Mouse (Mus musculus): ENCODE data around the gene Ltbp2. TPM values are rescaled to one million over a fixed set of nuclear protein-coding genes. Genes with fewer than 3 reads are reported as not detected.

Ltbp2 gene
- polyA plus RNA-seq, 1 experiment = 3.7 TPM

DNA sequence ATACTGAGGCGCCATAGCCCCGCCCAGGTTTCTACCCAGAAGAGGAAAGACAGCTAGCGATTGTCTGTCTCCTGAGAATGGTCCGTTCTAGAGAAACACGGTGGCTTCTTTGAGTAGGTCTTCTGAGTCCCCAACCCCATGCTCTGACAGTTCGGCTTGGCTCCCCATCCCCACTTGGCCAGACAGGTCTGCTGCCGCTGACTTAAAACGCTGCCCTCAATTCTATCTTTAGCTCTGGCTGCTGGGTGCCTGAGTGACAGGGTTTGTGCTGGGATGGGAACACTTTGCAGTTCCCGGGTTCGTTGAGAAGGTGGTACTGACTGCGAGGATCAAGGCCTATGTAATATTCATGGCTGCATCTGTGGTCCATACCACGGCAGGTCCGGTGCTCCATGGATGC, 143.0 kb downstream of the Ltbp2 start:
- TF ChIP-seq CTCF (IDR thresholded peaks at IDR 0.05; ENCODE audit: control insufficient read depth, insufficient read depth, insufficient replicate concordance, low read depth, low read length) (no peak), POLR2A (IDR thresholded peaks at IDR 0.05; ENCODE audit: control insufficient read depth, low read depth, low read length) (no peak)

More for the DNA sequence above, 143.0 kb downstream of the Ltbp2 start:
- Histone ChIP-seq H3K36me3 (ENCODE audit: control insufficient read depth, insufficient read depth, low read length) (no peaks in the 10 kb centered on the region), H3K27ac (ENCODE audit: control insufficient read depth, insufficient read depth, low read depth, low read length) (no peak overlapping the region), H3K27me3 (ENCODE audit: control insufficient read depth, insufficient read depth, low read length) (no peaks in the 10 kb centered on the region), H3K4me1 (ENCODE audit: control insufficient read depth, insufficient read depth, low read length) (no peaks in the 10 kb centered on the region; the same call in 1 of the 2 replicates), H3K4me3 (ENCODE audit: control insufficient read depth, low read depth, low read length) (no peak overlapping the region)

Other genes with a start within 250 kb of the Ltbp2 start
- 0.07 and 0.16 TPM in 2 replicates for gene Vrtn, start 235.5 kb downstream of the Ltbp2 start, polyA plus RNA-seq (2012; rRNA removed)
- gene Syndig1l, start 177.7 kb downstream of the Ltbp2 start, polyA plus RNA-seq (2012; rRNA removed) = 12.9 and 14.7 TPM in 2 replicates
- gene Npc2, start 103.4 kb downstream of the Ltbp2 start, polyA plus RNA-seq (2012; rRNA removed) = 43.4 and 56.6 TPM in 2 replicates
- 69.8 and 83.7 TPM in 2 replicates for gene Isca2, start 103.3 kb downstream of the Ltbp2 start, polyA plus RNA-seq (2012; rRNA removed)
- gene Fcf1, start 94.4 kb upstream of the Ltbp2 start, polyA plus RNA-seq (2012; rRNA removed) = 57.2 and 68.1 TPM in 2 replicates
- gene Arel1, start 94.4 kb upstream of the Ltbp2 start, polyA plus RNA-seq (2012; rRNA removed) = 66.6 and 79.6 TPM in 2 replicates
- 38.5 and 47.1 TPM in 2 replicates for gene Ylpm1, start 119.8 kb upstream of the Ltbp2 start, polyA plus RNA-seq (2012; rRNA removed)
- gene Prox2, start 234.2 kb upstream of the Ltbp2 start, polyA plus RNA-seq (2012; rRNA removed) = 38.3 and 42.1 TPM in 2 replicates
- gene Dlst, start 234.3 kb upstream of the Ltbp2 start, polyA plus RNA-seq (2012; rRNA removed) = 55.0 and 57.4 TPM in 2 replicates